Mouse (Mus musculus) heart, postnatal 0 days (tissue): Measurements from ENCODE around the gene Prickle4. TPM values are rescaled to one million over a fixed set of nuclear protein-coding genes. Genes with fewer than 3 reads are reported as not detected.

Experiments
- ATAC-seq: fragments of 200-750 bp; cut with Nextera tagmentation; 2 replicates; pipeline ENCODE4 v1.8.0; 2017; ENCODE audit warnings: low read depth, moderate number of reproducible peaks, moderate library complexity; ENCODE audit not compliant: insufficient read depth
- DNase-seq: peaks from one replicate; pipeline ENCODE4 v3.0.0-alpha.2; 2016; ENCODE audit warnings: low spot score
- H3K27ac ChIP-seq: fragments of 300-500 bp; sonication (generic); 2 replicates; pipeline ENCODE4 v1.5.1; 2014; ENCODE audit warnings: low read depth, mild to moderate bottlenecking
- H3K27me3 ChIP-seq: fragments of 300-500 bp; sonication (generic); 2 replicates; pipeline ENCODE4 v1.6.1; 2014; ENCODE audit warnings: low read length, mixed read lengths; ENCODE audit not compliant: control insufficient read depth, insufficient read depth
- H3K36me3 ChIP-seq: fragments of 300-500 bp; sonication (generic); replicated peaks from 2 replicates; pipeline ENCODE4 v1.6.1; 2014; ENCODE audit warnings: low read length, mixed read lengths; ENCODE audit not compliant: control insufficient read depth, insufficient read depth
- H3K4me1 ChIP-seq: fragments of 300-500 bp; sonication (generic); 2 replicates; pipeline ENCODE4 v1.6.1; 2014; ENCODE audit warnings: antibody characterized with exemption; ENCODE audit not compliant: control insufficient read depth, insufficient read depth
- H3K4me2 ChIP-seq: fragments of 300-500 bp; sonication (generic); 2 replicates; pipeline ENCODE4 v1.6.1; 2014; ENCODE audit warnings: low read depth, mild to moderate bottlenecking, low read length, moderate library complexity
- H3K4me3 ChIP-seq: fragments of 300-500 bp; sonication (generic); 2 replicates; pipeline ENCODE4 v1.5.1; 2014; ENCODE audit warnings: low read depth, low read length
- H3K9ac ChIP-seq: fragments of 300-500 bp; sonication (generic); replicated peaks from 2 replicates; pipeline ENCODE4 v1.6.1; 2014; ENCODE audit warnings: low read depth, low read length, mixed read lengths
- H3K9me3 ChIP-seq: fragments of 300-500 bp; sonication (generic); replicated peaks from 2 replicates; pipeline ENCODE4 v1.6.1; 2016; ENCODE audit warnings: low read length; ENCODE audit not compliant: control insufficient read depth
- CTCF ChIP-seq: IDR thresholded peaks from 2 replicates; pipeline ENCODE4 v1.5.1; 2016; ENCODE audit warnings: antibody characterized with exemption, control low read depth, low read depth
- EP300 ChIP-seq: IDR thresholded peaks from 2 replicates; pipeline ENCODE4 v1.6.1; 2016; ENCODE audit warnings: antibody characterized with exemption, low read depth
- WGBS: fragments of 180-500 bp; shearing (Covaris S2); extraction: QIAGEN DNeasy Blood & Tissue Kit; methylation state at CpG from one replicate; pipeline ENCODE4 v1.1.7; 2014; 5-methylcytosine and 5-hydroxymethylcytosine counted together
- polyA plus RNA-seq: library from polyadenylated mRNA; unstranded; fragments of >200 nt; fragmentation: Nextera tagmentation; extraction: Ambion mirVana; gene quantifications from 2 replicates; pipeline ENCODE4 v1.2.1, GENCODE M21; 2015
- total RNA-seq: library from RNA; depleted of rRNA; stranded (reverse); fragments of >200 nt; gene quantifications from 2 replicates; pipeline ENCODE4 v1.2.3, GENCODE M21; 2014; ENCODE audit warnings: low replicate concordance

Gene Prickle4
- total and polyA plus RNA-seq, 2 experiments from 2014 or later = 0.93 TPM; not detected in 1

DNA sequence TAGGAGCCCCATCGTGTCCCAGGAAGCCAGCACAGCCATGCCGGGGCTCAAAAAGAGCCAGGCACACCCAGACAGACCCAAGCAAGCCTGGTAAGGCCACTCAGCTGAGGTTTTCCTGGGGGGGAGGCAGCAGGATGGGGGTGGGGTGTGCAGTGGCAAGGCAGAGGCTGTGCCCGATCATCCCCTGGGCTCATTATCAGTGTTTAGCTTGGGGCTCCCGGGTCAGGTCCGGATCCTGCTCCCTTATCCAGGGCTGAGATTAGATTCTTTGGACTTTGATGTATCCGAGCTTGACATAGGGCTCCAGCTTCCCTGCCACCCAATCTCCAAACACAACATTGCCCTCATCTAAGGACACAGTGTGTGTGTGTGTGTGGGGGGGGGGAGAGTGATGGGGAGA, 17.3 kb upstream of the Prickle4 start:
- TF ChIP-seq EP300 (no peak), CTCF (no peak)

DNA sequence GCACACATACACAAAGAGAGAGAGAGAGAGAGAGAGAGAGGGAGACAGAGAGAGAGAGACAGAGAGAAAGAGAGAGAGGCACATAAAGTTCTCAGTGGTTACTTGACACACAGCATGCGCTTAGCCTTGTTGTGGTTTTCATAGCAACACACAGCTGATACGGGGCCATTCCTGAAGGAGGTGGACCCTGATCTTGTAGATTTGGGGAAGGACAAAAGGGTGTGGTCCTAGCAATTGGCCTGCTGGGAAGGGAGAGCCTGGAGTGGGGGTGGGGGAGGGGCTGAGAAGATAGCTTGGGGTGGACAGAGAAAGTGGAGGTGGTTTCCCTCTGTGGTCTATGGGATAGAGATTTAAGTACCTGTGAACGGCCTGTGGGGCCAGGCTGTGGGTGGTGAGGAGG, 15.5 kb upstream of the Prickle4 start:
- DNase-seq (no peak), ATAC-seq (no peak)
- Histone ChIP-seq H3K27ac (no peak overlapping the region), H3K4me1 (no peaks in the 10 kb centered on the region), H3K4me3 (no peak overlapping the region), H3K9me3 (no peaks in the 10 kb centered on the region), H3K36me3 (no peaks in the 10 kb centered on the region), H3K27me3 (no peaks in the 10 kb centered on the region), H3K9ac (no peak overlapping the region), H3K4me2 (no peak overlapping the region)
- TF ChIP-seq CTCF (no peak), EP300 (no peak)
- 69% methylated on average over 3 of the region's 3 CpGs for WGBS

More for the DNA sequence above, 17.3 kb upstream of the Prickle4 start:
- ATAC-seq = no peak
- no peaks in the 10 kb centered on the region for H3K9me3 ChIP-seq
- WGBS = 19% methylated on average over 6 of the region's 6 CpGs
- no peak for DNase-seq
- no peaks in the 10 kb centered on the region for H3K36me3 ChIP-seq
- no peak overlapping the region for H3K27ac ChIP-seq
- no peak overlapping the region for H3K4me2 ChIP-seq
- H3K27me3 ChIP-seq = no peaks in the 10 kb centered on the region
- no peaks in the 10 kb centered on the region for H3K4me1 ChIP-seq
- no peak overlapping the region for H3K9ac ChIP-seq
- H3K4me3 ChIP-seq = no peak overlapping the region

DNA sequence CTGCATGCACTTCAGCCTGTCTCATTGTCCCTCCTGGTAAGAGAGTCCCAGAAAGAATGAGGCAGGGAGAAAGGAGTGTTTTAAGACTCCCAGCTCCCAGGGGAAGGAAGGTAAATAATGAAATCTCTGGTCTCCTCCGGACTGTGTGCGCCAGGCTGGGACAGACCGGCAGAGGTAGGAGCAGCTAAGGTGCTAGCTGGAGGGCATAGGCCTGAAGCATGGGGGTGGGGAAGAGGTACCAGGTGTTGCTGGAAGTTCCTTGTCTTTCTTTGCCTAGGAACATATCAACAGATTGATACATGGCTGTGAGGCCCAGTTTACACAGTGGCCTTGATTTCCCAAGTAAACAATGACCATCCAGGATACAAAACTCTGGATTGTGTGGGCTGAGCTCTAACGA, 14.4 kb upstream of the Prickle4 start:
- no peak overlapping the region for H3K27ac ChIP-seq
- no peaks in the 10 kb centered on the region for H3K9me3 ChIP-seq
- H3K9ac ChIP-seq = no peak overlapping the region
- H3K27me3 ChIP-seq = no peaks in the 10 kb centered on the region
- DNase-seq = no peak
- no peaks in the 10 kb centered on the region; the same call in 1 of the 2 replicates for H3K36me3 ChIP-seq
- no peak for ATAC-seq
- TF ChIP-seq CTCF (no peak), EP300 (no peak)
- H3K4me2 ChIP-seq = no peak overlapping the region
- no peak overlapping the region for H3K4me3 ChIP-seq
- no peaks in the 10 kb centered on the region for H3K4me1 ChIP-seq
- 66% methylated on average over 4 of the region's 4 CpGs for WGBS

DNA sequence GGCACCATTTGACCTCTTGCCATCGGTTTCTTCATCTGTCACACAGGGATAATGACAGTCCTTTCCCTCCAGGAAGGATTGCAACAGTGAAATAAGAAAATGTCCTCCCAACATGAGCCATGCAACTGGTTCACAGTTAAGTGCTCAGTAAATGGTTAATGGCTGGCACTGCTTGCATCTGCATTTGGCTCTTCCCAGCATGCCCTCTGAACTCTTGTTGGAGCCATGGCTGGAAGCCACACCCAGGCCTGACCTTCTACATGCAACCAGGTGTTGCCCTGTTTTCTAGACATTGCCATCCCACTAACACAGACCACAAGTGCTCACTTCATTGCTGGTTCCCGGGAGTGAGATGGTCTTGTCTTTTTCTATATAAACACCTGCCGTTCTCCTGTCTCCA, 13.4 kb upstream of the Prickle4 start:
- Histone ChIP-seq H3K36me3 (peaks cover 7% of the 10 kb centered on the region; the same call in 1 of the 2 replicates), H3K27me3 (no peaks in the 10 kb centered on the region), H3K4me1 (no peaks in the 10 kb centered on the region), H3K4me3 (no peak overlapping the region), H3K27ac (no peak overlapping the region), H3K4me2 (no peak overlapping the region), H3K9ac (no peak overlapping the region), H3K9me3 (no peaks in the 10 kb centered on the region)
- 78% methylated on average over 3 of the region's 3 CpGs for WGBS
- DNase-seq (no peak), ATAC-seq (no peak)
- TF ChIP-seq EP300 = no peak
- no peak for TF ChIP-seq CTCF

DNA sequence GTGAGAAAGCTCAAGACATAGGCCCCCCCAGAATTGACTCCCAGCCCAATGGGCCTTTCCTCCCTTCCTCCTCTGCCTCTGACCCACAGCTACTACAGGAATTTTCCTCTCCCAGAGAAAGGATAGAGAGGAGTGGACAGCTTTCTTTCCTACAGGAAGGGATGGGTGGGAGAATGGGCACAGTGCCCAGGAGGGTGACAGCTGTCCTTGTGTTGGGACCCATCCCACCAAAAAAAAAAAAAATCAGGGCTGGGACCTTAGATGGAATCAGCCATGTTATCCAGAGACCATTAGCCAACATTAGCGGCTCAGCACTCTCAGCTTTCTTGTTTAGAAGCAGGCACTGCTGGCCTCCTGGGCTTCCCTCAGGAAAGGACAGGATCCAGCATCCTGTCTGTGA, 11.7 kb upstream of the Prickle4 start:
- ATAC-seq (0 out of 2 replicates have a peak, but pooled peaks have one; percentile 15), DNase-seq (peak; percentile 27)
- no peak overlapping the region for H3K4me2 ChIP-seq
- H3K9me3 ChIP-seq = no peaks in the 10 kb centered on the region
- no peak overlapping the region for H3K4me3 ChIP-seq
- TF ChIP-seq CTCF = no peak
- no peak for TF ChIP-seq EP300
- no peak overlapping the region for H3K9ac ChIP-seq
- no peak overlapping the region for H3K27ac ChIP-seq
- H3K27me3 ChIP-seq = no peaks in the 10 kb centered on the region
- H3K36me3 ChIP-seq = peaks cover 19% of the 10 kb centered on the region; the same call in 1 of the 2 replicates
- 60% methylated on average over 1 of the region's 1 CpGs for WGBS
- no peaks in the 10 kb centered on the region for H3K4me1 ChIP-seq

DNA sequence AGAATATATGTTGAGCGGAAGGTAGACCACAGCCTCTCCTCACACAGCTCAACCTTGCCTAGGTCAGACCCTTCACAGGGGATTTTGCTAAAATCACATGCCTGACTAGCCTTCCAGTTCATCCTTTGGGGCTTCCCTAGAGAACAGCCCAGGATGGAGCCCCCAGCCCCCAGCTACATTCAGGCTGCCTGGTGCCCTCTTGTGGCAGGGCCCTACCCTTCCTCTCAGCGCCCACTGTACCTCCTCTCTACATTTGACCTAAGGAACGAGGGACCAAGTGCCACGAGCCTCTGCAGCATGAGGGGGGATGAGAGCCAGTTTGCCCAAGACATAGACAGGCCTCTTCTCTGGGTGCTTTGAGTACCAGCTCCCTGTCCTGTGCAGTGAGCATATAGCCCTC, 10.2 kb upstream of the Prickle4 start:
- no peak overlapping the region for H3K4me3 ChIP-seq
- 78% methylated on average over 4 of the region's 4 CpGs for WGBS
- no peak overlapping the region for H3K4me2 ChIP-seq
- H3K27me3 ChIP-seq = no peaks in the 10 kb centered on the region
- no peaks in the 10 kb centered on the region for H3K9me3 ChIP-seq
- ATAC-seq (no peak), DNase-seq (no peak)
- H3K27ac ChIP-seq = no peak overlapping the region
- H3K9ac ChIP-seq = no peak overlapping the region
- no peaks in the 10 kb centered on the region for H3K4me1 ChIP-seq
- TF ChIP-seq EP300 (no peak), CTCF (no peak)
- peaks cover 19% of the 10 kb centered on the region; the same call in 1 of the 2 replicates for H3K36me3 ChIP-seq
